Mouse (Mus musculus): ENCODE results near the gene Irf8.

DNA sequence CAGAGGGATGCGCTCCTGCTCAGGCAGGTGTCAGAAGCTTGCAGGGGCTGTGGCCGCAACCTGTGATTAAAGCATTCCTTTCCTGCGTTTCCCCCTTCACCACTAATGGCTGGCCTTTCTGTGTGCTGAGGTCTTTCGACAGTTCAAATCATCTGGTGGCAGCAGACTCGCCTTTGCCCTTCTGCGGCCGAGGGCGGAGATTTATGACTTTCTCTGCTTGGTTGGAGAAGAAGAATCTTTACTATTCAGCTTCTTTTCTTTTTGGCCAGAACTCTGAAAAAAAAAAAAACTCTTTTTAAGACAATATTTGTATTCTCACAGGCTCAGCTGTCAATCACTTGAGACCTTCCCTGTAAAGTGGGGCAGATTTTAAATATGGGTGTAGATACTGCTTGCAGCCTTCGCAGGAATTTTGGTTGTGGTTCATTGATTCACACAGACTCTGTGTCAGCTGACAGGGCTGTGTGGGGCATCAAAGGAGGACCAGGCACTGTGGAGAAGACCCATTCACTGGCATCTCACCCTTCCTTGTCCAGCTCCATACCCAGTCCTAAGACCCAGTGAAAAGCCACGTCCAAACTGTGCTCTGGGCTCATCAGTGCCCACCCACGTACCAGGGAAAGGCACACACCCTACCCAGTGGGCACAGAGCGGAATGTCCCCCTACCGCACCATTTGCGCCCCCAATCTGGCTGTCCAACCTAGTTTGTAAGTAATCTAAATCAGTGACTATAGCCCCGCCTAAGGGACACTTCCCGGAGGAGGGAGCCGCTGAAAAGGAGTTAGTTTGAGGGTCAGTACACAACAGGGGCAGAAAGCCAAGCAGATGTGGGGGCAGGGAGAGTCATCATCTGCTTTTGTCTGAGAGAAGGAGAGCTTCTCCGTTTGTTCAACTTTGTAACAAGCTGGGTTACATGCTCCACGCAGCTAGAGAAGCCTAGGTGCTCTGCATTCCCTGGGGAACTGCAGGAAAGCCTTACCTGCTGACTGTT lies 19.4 kb downstream of the Irf8 start:
- TF ChIP-seq CTCF (IDR thresholded peaks at IDR 0.05; ENCODE audit: extremely low read depth, insufficient read length, insufficient replicate concordance, low read depth, low read length) (no peak), POLR2A (IDR thresholded peaks at IDR 0.05; ENCODE audit: low read depth, low read length) (no peak)
